Mouse (Mus musculus) midbrain, embryonic 15.5 days (tissue): ENCODE data around the gene Acsf3. TPM values are rescaled to one million over a fixed set of nuclear protein-coding genes. Genes with fewer than 3 reads are reported as not detected.

Experiments
- ATAC-seq: fragments of 200-750 bp; cut with Nextera tagmentation; replicated peaks from 2 replicates; pipeline ENCODE4 v1.8.0; 2017; ENCODE audit warnings: moderate TSS enrichment
- H3K27ac ChIP-seq: fragments of 300-500 bp; sonication (generic); 2 replicates; pipeline ENCODE4 v1.5.1; 2015; ENCODE audit warnings: mild to moderate bottlenecking, inconsistent platforms
- H3K27me3 ChIP-seq: fragments of 300-500 bp; sonication (generic); replicated peaks from 2 replicates; pipeline ENCODE4 v1.6.1; 2015; ENCODE audit warnings: inconsistent platforms
- H3K36me3 ChIP-seq: fragments of 300-500 bp; sonication (generic); replicated peaks from 2 replicates; pipeline ENCODE4 v1.6.1; 2015; ENCODE audit warnings: inconsistent platforms
- H3K4me1 ChIP-seq: fragments of 300-500 bp; sonication (generic); 2 replicates; pipeline ENCODE4 v1.6.1; 2015; ENCODE audit warnings: inconsistent platforms
- H3K4me2 ChIP-seq: fragments of 300-500 bp; sonication (generic); 2 replicates; pipeline ENCODE4 v1.6.1; 2015; ENCODE audit warnings: inconsistent platforms, mild to moderate bottlenecking, moderate library complexity
- H3K4me3 ChIP-seq: fragments of 300-500 bp; sonication (generic); 2 replicates; pipeline ENCODE4 v1.5.1; 2015; ENCODE audit warnings: mild to moderate bottlenecking, inconsistent platforms
- H3K9ac ChIP-seq: fragments of 300-500 bp; sonication (generic); 2 replicates; pipeline ENCODE4 v1.6.1; 2015; ENCODE audit warnings: mild to moderate bottlenecking, inconsistent platforms
- H3K9me3 ChIP-seq: fragments of 300-500 bp; sonication (generic); 2 replicates; pipeline ENCODE4 v1.6.1; 2016; ENCODE audit warnings: inconsistent platforms
- WGBS: fragments of 180-500 bp; shearing (Covaris S2); methylation state at CpG from one replicate; pipeline ENCODE4 v1.1.7; 2015; ENCODE audit warnings: mixed read lengths; 5-methylcytosine and 5-hydroxymethylcytosine counted together
- polyA plus RNA-seq: library from polyadenylated mRNA; unstranded; fragments of >200 nt; fragmentation: Nextera tagmentation; extraction: Ambion mirVana; gene quantifications from 2 replicates; pipeline ENCODE4 v1.2.1, GENCODE M21; 2015

The Acsf3 gene
- polyA plus RNA-seq, 1 experiment from 2014 or later = 16.4 TPM

GRCm38 (mm10) chr8:122793375-122794174 lies 18.3 kb downstream of the Acsf3 start:
- H3K27ac ChIP-seq = peak overlapping the region; percentile 72
- no peak overlapping the region for H3K4me2 ChIP-seq
- no peaks in the 10 kb centered on the region for H3K27me3 ChIP-seq
- H3K4me1 ChIP-seq = peaks cover 11% of the 10 kb centered on the region
- no peaks in the 10 kb centered on the region for H3K9me3 ChIP-seq
- ATAC-seq = peak; percentile 67
- peaks cover 10% of the 10 kb centered on the region; the same call in 1 of the 2 replicates for H3K36me3 ChIP-seq
- no peak overlapping the region for H3K4me3 ChIP-seq
- 55% methylated on average over 18 of the region's 18 CpGs for WGBS
- no peak overlapping the region; the same call in 1 of the 2 replicates for H3K9ac ChIP-seq

GRCm38 (mm10) chr8:122794175-122794454 lies 18.8 kb downstream of the Acsf3 start:
- 58% methylated on average over 5 of the region's 5 CpGs for WGBS
- H3K4me2 ChIP-seq = no peak overlapping the region
- peak overlapping the region; percentile 72 for H3K27ac ChIP-seq
- no peak overlapping the region; the same call in 1 of the 2 replicates for H3K9ac ChIP-seq
- H3K9me3 ChIP-seq = no peaks in the 10 kb centered on the region
- peaks cover 11% of the 10 kb centered on the region for H3K4me1 ChIP-seq
- no peak for ATAC-seq
- no peak overlapping the region for H3K4me3 ChIP-seq
- H3K27me3 ChIP-seq = no peaks in the 10 kb centered on the region
- H3K36me3 ChIP-seq = peaks cover 7% of the 10 kb centered on the region; the same call in 1 of the 2 replicates

- H3K4me1 ChIP-seq = peaks cover 58% of the 10 kb centered on the region
- no peaks in the 10 kb centered on the region for H3K9me3 ChIP-seq
- peak overlapping the region; percentile 88 for H3K27ac ChIP-seq
- 0 out of 2 replicates have a peak overlapping the region, but pooled peaks have one; percentile 4 for H3K4me2 ChIP-seq
- H3K27me3 ChIP-seq = no peaks in the 10 kb centered on the region
- no peak overlapping the region for H3K4me3 ChIP-seq
- peak; percentile 91 for ATAC-seq
- WGBS = 11% methylated on average over 15 of the region's 15 CpGs
- H3K36me3 ChIP-seq = no peaks in the 10 kb centered on the region
- peak overlapping the region; percentile 23; the same call in 1 of the 2 replicates for H3K9ac ChIP-seq
Measured at GRCm38 (mm10) chr8:122803906-122804761, 28.8 kb downstream of the Acsf3 start.

- Histone ChIP-seq H3K4me1 (peaks cover 58% of the 10 kb centered on the region), H3K9ac (no peak overlapping the region), H3K27me3 (no peaks in the 10 kb centered on the region), H3K4me2 (no peak overlapping the region), H3K36me3 (no peaks in the 10 kb centered on the region), H3K9me3 (no peaks in the 10 kb centered on the region), H3K4me3 (no peak overlapping the region), H3K27ac (peak overlapping the region; percentile 88)
- WGBS = 19% methylated on average over 3 of the region's 3 CpGs
- no peak for ATAC-seq
Measured at GRCm38 (mm10) chr8:122805349-122805748, 30.1 kb downstream of the Acsf3 start.

- no peak overlapping the region for H3K4me2 ChIP-seq
- H3K27me3 ChIP-seq = no peaks in the 10 kb centered on the region
- ATAC-seq = no peak
- peak overlapping the region; percentile 2; the same call in 1 of the 2 replicates for H3K9ac ChIP-seq
- peak overlapping the region; percentile 88 for H3K27ac ChIP-seq
- no peaks in the 10 kb centered on the region for H3K9me3 ChIP-seq
- H3K36me3 ChIP-seq = no peaks in the 10 kb centered on the region
- H3K4me1 ChIP-seq = peaks cover 69% of the 10 kb centered on the region
- H3K4me3 ChIP-seq = no peak overlapping the region
- WGBS = 32% methylated on average over 7 of the region's 7 CpGs
Measured at GRCm38 (mm10) chr8:122806956-122807538, 31.8 kb downstream of the Acsf3 start.

- ATAC-seq = no peak
- Histone ChIP-seq H3K4me2 (no peak overlapping the region), H3K27me3 (no peaks in the 10 kb centered on the region), H3K27ac (peak overlapping the region; percentile 88; the same call in 1 of the 2 replicates), H3K9me3 (no peaks in the 10 kb centered on the region), H3K4me1 (peaks cover 75% of the 10 kb centered on the region), H3K36me3 (no peaks in the 10 kb centered on the region), H3K9ac (no peak overlapping the region), H3K4me3 (no peak overlapping the region)
- whole genome bisulfite sequencing = 74% methylated on average over 4 of the region's 4 CpGs
Measured at GRCm38 (mm10) chr8:122807907-122808306, 32.6 kb downstream of the Acsf3 start.

GRCm38 (mm10) chr8:122810376-122810775 lies 35.1 kb downstream of the Acsf3 start:
- ATAC-seq = no peak
- no peaks in the 10 kb centered on the region for H3K27me3 ChIP-seq
- H3K9me3 ChIP-seq = no peaks in the 10 kb centered on the region
- 79% methylated on average over 8 of the region's 8 CpGs for WGBS
- no peak overlapping the region for H3K9ac ChIP-seq
- peaks cover 57% of the 10 kb centered on the region for H3K4me1 ChIP-seq
- H3K4me3 ChIP-seq = no peak overlapping the region
- H3K36me3 ChIP-seq = no peaks in the 10 kb centered on the region
- no peak overlapping the region for H3K4me2 ChIP-seq
- H3K27ac ChIP-seq = 0 out of 2 replicates have a peak overlapping the region, but pooled peaks have one; percentile 25

- Histone ChIP-seq H3K36me3 (no peaks in the 10 kb centered on the region), H3K9me3 (no peaks in the 10 kb centered on the region), H3K4me3 (no peak overlapping the region), H3K4me1 (peaks cover 41% of the 10 kb centered on the region), H3K27ac (peak overlapping the region; percentile 71), H3K27me3 (no peaks in the 10 kb centered on the region), H3K4me2 (no peak overlapping the region), H3K9ac (no peak overlapping the region)
- ATAC-seq = peak; percentile 65
- WGBS = 63% methylated on average over 16 of the region's 16 CpGs
Measured at GRCm38 (mm10) chr8:122811870-122812494, 36.7 kb downstream of the Acsf3 start.

- peak; percentile 24 for ATAC-seq
- no peaks in the 10 kb centered on the region for H3K36me3 ChIP-seq
- H3K27ac ChIP-seq = peak overlapping the region; percentile 71; the same call in 1 of the 2 replicates
Measured at GRCm38 (mm10) chr8:122812610-122813250, 37.4 kb downstream of the Acsf3 start.

GRCm38 (mm10) chr8:122814608-122815007 lies 39.3 kb downstream of the Acsf3 start:
- Histone ChIP-seq H3K27ac (peak overlapping the region; percentile 22; the same call in 1 of the 2 replicates), H3K9me3 (no peaks in the 10 kb centered on the region), H3K36me3 (no peaks in the 10 kb centered on the region), H3K4me1 (peaks cover 35% of the 10 kb centered on the region), H3K27me3 (no peaks in the 10 kb centered on the region), H3K9ac (no peak overlapping the region), H3K4me2 (no peak overlapping the region), H3K4me3 (no peak overlapping the region)
- no peak for ATAC-seq
- WGBS = 12% methylated on average over 7 of the region's 7 CpGs

More at GRCm38 (mm10) chr8:122812610-122813250, 37.4 kb downstream of the Acsf3 start:
- no peak overlapping the region for H3K9ac ChIP-seq
- no peaks in the 10 kb centered on the region for H3K27me3 ChIP-seq
- no peaks in the 10 kb centered on the region for H3K9me3 ChIP-seq
- WGBS = 71% methylated on average over 14 of the region's 14 CpGs
- no peak overlapping the region for H3K4me3 ChIP-seq
- peaks cover 40% of the 10 kb centered on the region for H3K4me1 ChIP-seq
- no peak overlapping the region for H3K4me2 ChIP-seq

- H3K4me1 ChIP-seq = peaks cover 25% of the 10 kb centered on the region
- no peaks in the 10 kb centered on the region for H3K9me3 ChIP-seq
- WGBS = 90% methylated on average over 6 of the region's 6 CpGs
Measured at GRCm38 (mm10) chr8:122816965-122817364, 41.7 kb downstream of the Acsf3 start.

More at GRCm38 (mm10) chr8:122816965-122817364, 41.7 kb downstream of the Acsf3 start:
- no peak overlapping the region for H3K4me2 ChIP-seq
- H3K36me3 ChIP-seq = no peaks in the 10 kb centered on the region
- ATAC-seq = no peak
- H3K9ac ChIP-seq = no peak overlapping the region
- no peak overlapping the region for H3K4me3 ChIP-seq
- H3K27me3 ChIP-seq = no peaks in the 10 kb centered on the region
- H3K27ac ChIP-seq = no peak overlapping the region
